Mouse (Mus musculus): ENCODE results near the gene Serhl. TPM values are rescaled to one million over a fixed set of nuclear protein-coding genes. Genes with fewer than 3 reads are reported as not detected.

Gene Serhl
- polyA plus RNA-seq, 1 experiment from 2014 or later: 61.0 TPM

- Histone ChIP-seq H3K4me2 (ENCODE audit: low read depth, low read length) (no peak overlapping the region), H3K36me3 (ENCODE audit: control insufficient read depth, insufficient read depth, low read length) (no peaks in the 10 kb centered on the region), H3K27ac (ENCODE audit: low read length) (no peak overlapping the region), H3K27me3 (ENCODE audit: control insufficient read depth, insufficient read depth, low read length) (no peaks in the 10 kb centered on the region), H3K9ac (ENCODE audit: low read length) (no peak overlapping the region), H3K4me3 (replicated peaks; ENCODE audit: low read length) (no peak overlapping the region), H3K9me3 (replicated peaks; ENCODE audit: control insufficient read depth, low read length) (no peaks in the 10 kb centered on the region), H3K4me1 (ENCODE audit: control insufficient read depth, insufficient read depth, low read length) (no peaks in the 10 kb centered on the region)
- no peak for ATAC-seq (ENCODE audit: insufficient read depth, low FRiP score)
- WGBS: 84% methylated on average over 5 of the region's 5 CpGs
These were observed 17.6 kb upstream of the Serhl start for GRCm38 (mm10) chr15:83071752-83072151.

DNA sequence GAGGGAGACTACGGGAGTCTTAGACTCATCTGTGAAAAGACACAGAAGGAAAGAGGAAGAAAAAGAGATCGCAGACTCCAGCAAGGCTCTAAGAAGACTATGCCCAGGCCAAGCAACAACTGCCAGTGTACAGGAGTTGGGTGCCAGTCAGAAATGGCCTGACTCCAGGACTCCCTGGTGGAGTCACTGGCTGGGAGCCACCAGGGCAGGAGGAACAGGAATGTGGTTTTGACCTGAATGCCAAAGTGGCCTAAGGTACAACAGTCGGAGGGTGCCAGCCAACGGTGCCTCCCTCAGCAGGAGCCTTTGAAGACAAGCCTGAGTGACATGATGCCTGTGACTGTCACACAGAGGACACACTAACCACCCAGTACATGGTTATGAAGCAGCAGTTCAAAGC lies 15.1 kb upstream of the Serhl start:
- Histone ChIP-seq H3K36me3 (ENCODE audit: control insufficient read depth, insufficient read depth, low read length) (no peaks in the 10 kb centered on the region), H3K4me3 (replicated peaks; ENCODE audit: low read length) (no peak overlapping the region), H3K27me3 (ENCODE audit: control insufficient read depth, insufficient read depth, low read length) (no peaks in the 10 kb centered on the region), H3K4me1 (ENCODE audit: control insufficient read depth, insufficient read depth, low read length) (no peaks in the 10 kb centered on the region), H3K9ac (ENCODE audit: low read length) (no peak overlapping the region), H3K27ac (ENCODE audit: low read length) (no peak overlapping the region), H3K4me2 (ENCODE audit: low read depth, low read length) (no peak overlapping the region), H3K9me3 (replicated peaks; ENCODE audit: control insufficient read depth, low read length) (no peaks in the 10 kb centered on the region)
- WGBS: 81% methylated on average over 4 of the region's 4 CpGs
- no peak for ATAC-seq (ENCODE audit: insufficient read depth, low FRiP score)

GRCm38 (mm10) chr15:83075607-83076525 lies 13.4 kb upstream of the Serhl start:
- H3K4me3 ChIP-seq (replicated peaks; ENCODE audit: low read length): no peak overlapping the region
- no peaks in the 10 kb centered on the region for H3K36me3 ChIP-seq (ENCODE audit: control insufficient read depth, insufficient read depth, low read length)
- no peak for ATAC-seq (ENCODE audit: insufficient read depth, low FRiP score)
- H3K4me1 ChIP-seq (ENCODE audit: control insufficient read depth, insufficient read depth, low read length): no peaks in the 10 kb centered on the region
- WGBS: 38% methylated on average over 27 of the region's 27 CpGs
- H3K9me3 ChIP-seq (replicated peaks; ENCODE audit: control insufficient read depth, low read length): no peaks in the 10 kb centered on the region
- H3K9ac ChIP-seq (ENCODE audit: low read length): no peak overlapping the region
- H3K4me2 ChIP-seq (ENCODE audit: low read depth, low read length): no peak overlapping the region
- H3K27me3 ChIP-seq (ENCODE audit: control insufficient read depth, insufficient read depth, low read length): no peaks in the 10 kb centered on the region
- no peak overlapping the region for H3K27ac ChIP-seq (ENCODE audit: low read length)

DNA sequence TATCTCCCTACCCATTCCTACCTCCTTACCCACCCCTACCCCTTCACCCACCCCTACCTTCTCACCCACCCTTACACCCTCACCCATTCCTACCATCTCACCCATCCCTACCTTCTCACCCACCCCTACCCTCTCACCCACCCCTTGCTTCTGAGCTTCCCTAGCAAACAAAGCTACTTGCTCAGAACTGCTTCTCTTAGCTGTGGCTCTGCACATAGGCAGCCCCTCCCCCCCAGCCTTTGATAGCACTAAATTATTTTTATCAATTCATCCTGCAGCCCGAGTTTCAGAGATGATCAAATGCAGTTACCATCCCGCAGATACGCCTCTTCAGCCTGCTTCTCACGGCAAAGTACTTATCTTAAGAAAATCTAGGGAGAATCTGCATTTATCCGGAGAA lies 5.8 kb upstream of the Serhl start:
- Histone ChIP-seq H3K9me3 (replicated peaks; ENCODE audit: control insufficient read depth, low read length) (no peaks in the 10 kb centered on the region), H3K4me2 (ENCODE audit: low read depth, low read length) (no peak overlapping the region), H3K9ac (ENCODE audit: low read length) (no peak overlapping the region), H3K27ac (ENCODE audit: low read length) (no peak overlapping the region), H3K4me3 (replicated peaks; ENCODE audit: low read length) (no peak overlapping the region), H3K27me3 (ENCODE audit: control insufficient read depth, insufficient read depth, low read length) (no peaks in the 10 kb centered on the region), H3K4me1 (ENCODE audit: control insufficient read depth, insufficient read depth, low read length) (0 out of 2 replicates have a peak, but pooled peaks cover under 1% of the 10 kb centered on the region), H3K36me3 (ENCODE audit: control insufficient read depth, insufficient read depth, low read length) (no peaks in the 10 kb centered on the region)
- no peak for ATAC-seq (ENCODE audit: insufficient read depth, low FRiP score)
- WGBS: 72% methylated on average over 5 of the region's 5 CpGs

DNA sequence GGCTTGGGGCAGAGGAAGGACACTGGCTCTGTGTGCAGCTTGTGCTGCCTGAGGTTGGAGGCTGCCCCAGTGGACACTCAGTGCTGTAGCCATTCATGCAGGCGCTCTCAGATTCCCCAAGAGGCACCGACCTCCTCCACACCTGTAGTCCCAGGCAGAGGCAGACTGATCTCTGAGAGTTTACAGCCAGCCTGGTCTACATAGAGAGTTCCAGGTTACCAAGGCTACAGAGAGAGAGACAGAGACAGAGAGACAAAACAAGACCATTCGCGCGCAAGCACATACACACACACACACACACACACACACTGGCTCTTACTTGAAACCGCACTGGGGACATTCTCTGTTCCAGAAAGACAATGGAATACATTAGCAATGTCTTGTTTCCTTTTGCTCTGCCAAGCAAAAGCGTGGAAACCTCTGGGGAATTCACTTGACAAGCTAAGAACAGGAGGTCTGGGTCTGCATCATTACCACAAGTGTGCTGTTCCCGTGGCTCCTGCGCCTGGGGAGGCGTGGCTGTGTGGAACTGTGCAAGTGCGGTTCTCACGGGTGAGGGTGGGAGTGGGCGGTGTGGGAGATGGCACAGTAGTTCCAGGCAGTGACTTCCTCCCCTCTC lies 5.2 kb upstream of the Serhl start:
- Histone ChIP-seq H3K9ac (ENCODE audit: low read length) (no peak overlapping the region), H3K4me2 (ENCODE audit: low read depth, low read length) (no peak overlapping the region), H3K36me3 (ENCODE audit: control insufficient read depth, insufficient read depth, low read length) (no peaks in the 10 kb centered on the region), H3K27me3 (ENCODE audit: control insufficient read depth, insufficient read depth, low read length) (no peaks in the 10 kb centered on the region), H3K4me3 (replicated peaks; ENCODE audit: low read length) (no peak overlapping the region), H3K4me1 (ENCODE audit: control insufficient read depth, insufficient read depth, low read length) (0 out of 2 replicates have a peak, but pooled peaks cover 5% of the 10 kb centered on the region), H3K27ac (ENCODE audit: low read length) (no peak overlapping the region), H3K9me3 (replicated peaks; ENCODE audit: control insufficient read depth, low read length) (no peaks in the 10 kb centered on the region)
- 55% methylated on average over 13 of the region's 13 CpGs for WGBS
- ATAC-seq (ENCODE audit: insufficient read depth, low FRiP score): no peak

GRCm38 (mm10) chr15:83085901-83086300 lies 3.4 kb upstream of the Serhl start:
- H3K9me3 ChIP-seq (replicated peaks; ENCODE audit: control insufficient read depth, low read length): no peaks in the 10 kb centered on the region
- H3K27ac ChIP-seq (ENCODE audit: low read length): no peak overlapping the region
- WGBS: 42% methylated on average over 7 of the region's 7 CpGs
- 0 out of 2 replicates have a peak, but pooled peaks cover 7% of the 10 kb centered on the region for H3K4me1 ChIP-seq (ENCODE audit: control insufficient read depth, insufficient read depth, low read length)
- H3K36me3 ChIP-seq (ENCODE audit: control insufficient read depth, insufficient read depth, low read length): no peaks in the 10 kb centered on the region
- no peak overlapping the region for H3K4me2 ChIP-seq (ENCODE audit: low read depth, low read length)
- H3K9ac ChIP-seq (ENCODE audit: low read length): no peak overlapping the region
- no peak overlapping the region for H3K4me3 ChIP-seq (replicated peaks; ENCODE audit: low read length)
- no peak for ATAC-seq (ENCODE audit: insufficient read depth, low FRiP score)
- no peaks in the 10 kb centered on the region for H3K27me3 ChIP-seq (ENCODE audit: control insufficient read depth, insufficient read depth, low read length)

DNA sequence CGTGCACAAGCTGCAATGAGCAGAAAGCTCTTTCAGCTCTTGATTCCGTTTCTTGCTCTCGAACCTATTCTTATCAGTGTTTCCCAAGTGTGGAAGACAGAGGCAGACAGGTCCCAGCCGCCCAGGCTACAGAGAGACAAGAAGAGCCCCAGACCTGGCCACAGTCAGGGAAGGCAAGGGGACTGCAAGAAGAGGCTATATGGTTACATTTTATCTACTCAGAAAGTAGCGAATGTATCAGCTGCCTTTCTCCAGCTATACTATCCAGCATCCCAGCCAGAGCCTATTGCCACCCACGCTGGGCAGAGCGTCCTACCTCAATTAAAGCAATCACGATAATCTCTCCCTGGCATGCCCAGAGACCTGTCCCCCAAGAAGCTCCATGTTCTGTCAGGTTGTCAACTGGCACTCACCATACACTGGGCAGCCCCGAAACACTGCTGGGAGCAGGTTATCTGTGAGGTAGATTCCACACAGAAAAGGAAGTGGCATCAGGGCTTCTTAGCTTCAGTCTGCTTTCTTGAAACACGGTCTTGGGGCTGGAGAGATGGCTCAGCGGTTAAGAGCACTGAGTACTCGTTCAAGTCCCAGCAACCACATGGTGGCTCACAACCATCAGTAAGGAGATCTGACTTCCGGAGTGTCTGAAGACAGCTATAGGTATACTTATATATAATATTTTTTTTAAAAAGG lies 2.5 kb upstream of the Serhl start:
- H3K9ac ChIP-seq (ENCODE audit: low read length): no peak overlapping the region
- WGBS: 78% methylated on average over 13 of the region's 13 CpGs
- H3K4me3 ChIP-seq (replicated peaks; ENCODE audit: low read length): no peak overlapping the region
- no peaks in the 10 kb centered on the region for H3K36me3 ChIP-seq (ENCODE audit: control insufficient read depth, insufficient read depth, low read length)
- H3K27me3 ChIP-seq (ENCODE audit: control insufficient read depth, insufficient read depth, low read length): no peaks in the 10 kb centered on the region
- ATAC-seq (ENCODE audit: insufficient read depth, low FRiP score): no peak
- H3K27ac ChIP-seq (ENCODE audit: low read length): no peak overlapping the region
- H3K4me1 ChIP-seq (ENCODE audit: control insufficient read depth, insufficient read depth, low read length): 0 out of 2 replicates have a peak, but pooled peaks cover 7% of the 10 kb centered on the region
- H3K4me2 ChIP-seq (ENCODE audit: low read depth, low read length): no peak overlapping the region
- H3K9me3 ChIP-seq (replicated peaks; ENCODE audit: control insufficient read depth, low read length): no peaks in the 10 kb centered on the region

- ATAC-seq (ENCODE audit: insufficient read depth, low FRiP score): peak; percentile 71; the same call in 1 of the 2 replicates
- H3K27ac ChIP-seq (ENCODE audit: low read length): no peak overlapping the region
- no peak overlapping the region for H3K4me3 ChIP-seq (replicated peaks; ENCODE audit: low read length)
- no peak overlapping the region for H3K9ac ChIP-seq (ENCODE audit: low read length)
- no peaks in the 10 kb centered on the region for H3K9me3 ChIP-seq (replicated peaks; ENCODE audit: control insufficient read depth, low read length)
- no peaks in the 10 kb centered on the region for H3K36me3 ChIP-seq (ENCODE audit: control insufficient read depth, insufficient read depth, low read length)
- no peaks in the 10 kb centered on the region for H3K27me3 ChIP-seq (ENCODE audit: control insufficient read depth, insufficient read depth, low read length)
- WGBS: 16% methylated on average over 27 of the region's 27 CpGs
- H3K4me2 ChIP-seq (ENCODE audit: low read depth, low read length): no peak overlapping the region
- 0 out of 2 replicates have a peak, but pooled peaks cover 7% of the 10 kb centered on the region for H3K4me1 ChIP-seq (ENCODE audit: control insufficient read depth, insufficient read depth, low read length)
These were observed 544 bp upstream of the Serhl start for GRCm38 (mm10) chr15:83088495-83089428.
